Mouse (Mus musculus) intestine, embryonic 14.5 days (tissue): ENCODE measurements around the gene Trpc4. TPM values are rescaled to one million over a fixed set of nuclear protein-coding genes. Genes with fewer than 3 reads are reported as not detected.

Source experiments
- ATAC-seq: fragments of 200-750 bp; cut with Nextera tagmentation; replicated peaks from 2 replicates; pipeline ENCODE4 v1.8.0; 2017; ENCODE audit warnings: low read depth, moderate number of reproducible peaks, moderate TSS enrichment, moderate library complexity; ENCODE audit not compliant: low FRiP score, low TSS enrichment
- DNase-seq: peaks from one replicate; pipeline ENCODE4 v3.0.0-alpha.2; 2018; ENCODE audit warnings: low spot score
- H3K27ac ChIP-seq: fragments of 300-500 bp; sonication (generic); 2 replicates; pipeline ENCODE4 v1.5.1; 2014; ENCODE audit warnings: low read depth, mild to moderate bottlenecking, control low read depth
- H3K27me3 ChIP-seq: fragments of 300-500 bp; sonication (generic); replicated peaks from 2 replicates; pipeline ENCODE4 v1.6.1; 2014; ENCODE audit warnings: low read length, control low read depth; ENCODE audit not compliant: control insufficient read depth, insufficient read depth
- H3K36me3 ChIP-seq: fragments of 300-500 bp; sonication (generic); 2 replicates; pipeline ENCODE4 v1.6.1; 2014; ENCODE audit warnings: low read length, control low read depth; ENCODE audit not compliant: control insufficient read depth, insufficient read depth
- H3K4me1 ChIP-seq: fragments of 300-500 bp; sonication (generic); replicated peaks from 2 replicates; pipeline ENCODE4 v1.6.1; 2014; ENCODE audit warnings: low read length, control low read depth, mixed read lengths; ENCODE audit not compliant: control insufficient read depth, insufficient read depth
- H3K4me2 ChIP-seq: fragments of 300-500 bp; sonication (generic); 2 replicates; pipeline ENCODE4 v1.6.1; 2014; ENCODE audit warnings: low read length
- H3K4me3 ChIP-seq: fragments of 300-500 bp; sonication (generic); 2 replicates; pipeline ENCODE4 v1.5.1; 2014; ENCODE audit warnings: low read depth, low read length, control low read depth, mixed read lengths
- H3K9ac ChIP-seq: fragments of 300-500 bp; sonication (generic); 2 replicates; pipeline ENCODE4 v1.6.1; 2014; ENCODE audit warnings: mild to moderate bottlenecking, low read length
- H3K9me3 ChIP-seq: fragments of 300-500 bp; sonication (generic); 2 replicates; pipeline ENCODE4 v1.6.1; 2016; ENCODE audit warnings: low read length, control low read depth; ENCODE audit not compliant: control insufficient read depth
- WGBS: fragments of 180-500 bp; shearing (Covaris S2); extraction: QIAGEN DNeasy Blood & Tissue Kit; methylation state at CpG from one replicate; pipeline ENCODE4 v1.1.7; 2014; 5-methylcytosine and 5-hydroxymethylcytosine counted together
- polyA plus RNA-seq: library from polyadenylated mRNA; unstranded; fragments of >200 nt; fragmentation: Nextera tagmentation; extraction: Ambion mirVana; gene quantifications from 2 replicates; pipeline ENCODE4 v1.2.1, GENCODE M21; 2014

Gene Trpc4
- polyA plus RNA-seq, result 5.0 and 6.5 TPM in 2 replicates

- Histone ChIP-seq H3K27ac (no peak within 1 kb of the TSS), H3K9me3 (no peaks in the 10 kb centered on the region), H3K4me1 (peaks cover 3% of the 10 kb centered on the region; the same call in 1 of the 2 replicates), H3K4me2 (peak within 1 kb of the TSS; percentile 59), H3K4me3 (peak within 1 kb of the TSS; percentile 39), H3K9ac (peak within 1 kb of the TSS; percentile 1), H3K36me3 (no peaks in the 10 kb centered on the region), H3K27me3 (peaks cover 25% of the 10 kb centered on the region)
- ATAC-seq, result peak; percentile 72
- DNase-seq, result peak; percentile 69
- under 1% methylated on average over 36 of the region's 36 CpGs for WGBS
Observed at GRCm38 (mm10) chr3:54155639-54156315, at the start of gene Trpc4. TSS of gene Trpc4 (plus strand) at chr3:54156035.

- Histone ChIP-seq H3K9ac (no peak overlapping the region), H3K4me2 (no peak overlapping the region), H3K36me3 (no peaks in the 10 kb centered on the region), H3K4me3 (no peak overlapping the region), H3K4me1 (no peaks in the 10 kb centered on the region), H3K9me3 (no peaks in the 10 kb centered on the region), H3K27ac (no peak overlapping the region), H3K27me3 (no peaks in the 10 kb centered on the region)
- no peak for ATAC-seq
- no peak for DNase-seq
- WGBS, result 83% methylated on average over 9 of the region's 9 CpGs
Observed at GRCm38 (mm10) chr3:54111489-54111888, 44.3 kb upstream of the Trpc4 start.

- no peak overlapping the region for H3K9ac ChIP-seq
- WGBS, result 53% methylated on average over 5 of the region's 5 CpGs
- DNase-seq, result no peak
- H3K4me2 ChIP-seq, result no peak overlapping the region
- no peak overlapping the region for H3K27ac ChIP-seq
- H3K36me3 ChIP-seq, result no peaks in the 10 kb centered on the region
- no peaks in the 10 kb centered on the region for H3K9me3 ChIP-seq
- no peaks in the 10 kb centered on the region for H3K27me3 ChIP-seq
- H3K4me3 ChIP-seq, result no peak overlapping the region
- no peaks in the 10 kb centered on the region for H3K4me1 ChIP-seq
- ATAC-seq, result no peak
Observed at GRCm38 (mm10) chr3:54135376-54135775, 20.5 kb upstream of the Trpc4 start.

GRCm38 (mm10) chr3:54141376-54141775, 14.5 kb upstream of the Trpc4 start:
- Histone ChIP-seq H3K4me3 (no peak overlapping the region), H3K27ac (no peak overlapping the region), H3K36me3 (no peaks in the 10 kb centered on the region), H3K4me1 (no peaks in the 10 kb centered on the region), H3K27me3 (no peaks in the 10 kb centered on the region), H3K9me3 (no peaks in the 10 kb centered on the region), H3K4me2 (no peak overlapping the region), H3K9ac (no peak overlapping the region)
- DNase-seq, result no peak
- ATAC-seq, result no peak
- 85% methylated on average over 2 of the region's 2 CpGs for WGBS

GRCm38 (mm10) chr3:54154844-54155638, 794 bp upstream of the Trpc4 start:
- peak; percentile 66 for ATAC-seq

GRCm38 (mm10) chr3:54156316-54157000, 623 bp downstream of the Trpc4 start:
- H3K4me2 ChIP-seq, result peak overlapping the region; percentile 59
- H3K4me1 ChIP-seq, result peaks cover 3% of the 10 kb centered on the region; the same call in 1 of the 2 replicates
- peak overlapping the region; percentile 39 for H3K4me3 ChIP-seq
- H3K9ac ChIP-seq, result peak overlapping the region; percentile 1
- no peaks in the 10 kb centered on the region for H3K36me3 ChIP-seq
- WGBS, result under 1% methylated on average over 28 of the region's 28 CpGs
- DNase-seq, result peak; percentile 61
- peaks cover 25% of the 10 kb centered on the region for H3K27me3 ChIP-seq
- H3K27ac ChIP-seq, result no peak overlapping the region
- no peak for ATAC-seq
- no peaks in the 10 kb centered on the region for H3K9me3 ChIP-seq

More at GRCm38 (mm10) chr3:54154844-54155638, 794 bp upstream of the Trpc4 start:
- H3K4me3 ChIP-seq, result no peak overlapping the region
- H3K9ac ChIP-seq, result no peak overlapping the region
- peaks cover 3% of the 10 kb centered on the region; the same call in 1 of the 2 replicates for H3K4me1 ChIP-seq
- H3K27me3 ChIP-seq, result peaks cover 25% of the 10 kb centered on the region
- H3K36me3 ChIP-seq, result no peaks in the 10 kb centered on the region
- H3K4me2 ChIP-seq, result peak overlapping the region; percentile 59
- no peak overlapping the region for H3K27ac ChIP-seq
- 5% methylated on average over 16 of the region's 16 CpGs for WGBS
- DNase-seq, result no peak
- H3K9me3 ChIP-seq, result no peaks in the 10 kb centered on the region

GRCm38 (mm10) chr3:54170701-54171100, 14.9 kb downstream of the Trpc4 start:
- DNase-seq (no peak), ATAC-seq (no peak)
- no peaks in the 10 kb centered on the region for H3K4me1 ChIP-seq
- H3K4me2 ChIP-seq, result no peak overlapping the region
- no peaks in the 10 kb centered on the region for H3K36me3 ChIP-seq
- no peak overlapping the region for H3K27ac ChIP-seq
- H3K27me3 ChIP-seq, result no peaks in the 10 kb centered on the region
- H3K9ac ChIP-seq, result no peak overlapping the region
- peaks cover 2% of the 10 kb centered on the region; the same call in 1 of the 2 replicates for H3K9me3 ChIP-seq
- no peak overlapping the region for H3K4me3 ChIP-seq

GRCm38 (mm10) chr3:54177296-54177695, 21.5 kb downstream of the Trpc4 start:
- Histone ChIP-seq H3K4me1 (no peaks in the 10 kb centered on the region), H3K9me3 (no peaks in the 10 kb centered on the region), H3K36me3 (no peaks in the 10 kb centered on the region), H3K4me3 (no peak overlapping the region), H3K27ac (no peak overlapping the region), H3K27me3 (no peaks in the 10 kb centered on the region), H3K4me2 (no peak overlapping the region), H3K9ac (no peak overlapping the region)
- 88% methylated on average over 1 of the region's 1 CpGs for WGBS
- ATAC-seq, result no peak
- no peak for DNase-seq
